Mouse (Mus musculus): ENCODE data around the gene Gng12.

- TF ChIP-seq CTCF (IDR thresholded peaks at IDR 0.05; ENCODE audit: control insufficient read depth, insufficient read depth, low read length) (no peak), POLR2A (IDR thresholded peaks at IDR 0.05; ENCODE audit: borderline replicate concordance, control insufficient read depth, low read depth, low read length) (no peak)
Observed at GRCm38 (mm10) chr6:66989518-66989917, 93.3 kb downstream of the Gng12 start.

All from bone marrow, adult 2 months (tissue).